Mouse (Mus musculus): ENCODE measurements around the gene Mobp.

Mobp gene

GRCm38 (mm10) chr9:120134529-120135160 is 14.9 kb upstream of the Mobp start:
- no peak for DNase-seq (ENCODE audit: low spot score in 2 of 2)

DNA sequence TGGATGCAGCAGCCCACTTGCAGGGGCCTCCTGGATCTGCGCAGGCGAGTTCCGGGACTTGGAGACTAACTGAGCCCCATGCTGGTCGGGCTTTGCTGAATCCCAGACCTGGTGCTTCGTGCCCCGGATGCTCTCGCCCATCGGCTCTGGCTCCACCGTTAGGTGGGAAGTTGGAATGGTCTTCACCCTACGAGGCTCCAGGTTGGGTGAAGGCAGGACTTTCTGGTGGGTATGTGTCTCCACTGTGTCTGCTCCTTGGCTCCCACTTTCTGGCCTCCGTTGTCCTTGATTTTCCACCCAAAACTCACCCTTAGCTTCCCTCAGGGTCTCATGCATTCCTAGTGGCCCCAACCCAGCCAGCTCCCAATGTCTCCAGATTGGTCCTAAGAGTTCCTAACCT is 14.1 kb upstream of the Mobp start:
- DNase-seq (ENCODE audit: low spot score in 2 of 2) = no peak

DNA sequence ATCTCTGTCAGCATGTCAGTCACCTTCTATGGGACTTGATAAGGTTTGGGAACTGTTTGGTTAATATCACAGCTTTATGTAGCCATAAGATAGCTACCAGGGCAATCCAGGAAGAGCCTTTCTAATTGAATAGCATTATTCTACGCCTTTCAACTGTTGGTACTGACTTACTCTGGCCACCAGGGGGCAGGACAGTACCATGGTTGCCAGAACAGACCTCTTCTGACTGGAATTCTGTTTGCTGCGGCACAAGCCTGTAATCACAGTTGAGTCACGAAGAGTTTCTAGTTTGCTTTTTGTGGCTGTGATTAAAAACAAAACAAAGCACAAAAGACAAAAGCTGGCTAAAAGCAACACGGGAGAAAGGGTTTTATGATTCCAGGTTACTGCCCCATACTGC is 8.9 kb upstream of the Mobp start:
- peak; percentile 62 to 86 for DNase-seq (ENCODE audit: low spot score in 2 of 2)

DNA sequence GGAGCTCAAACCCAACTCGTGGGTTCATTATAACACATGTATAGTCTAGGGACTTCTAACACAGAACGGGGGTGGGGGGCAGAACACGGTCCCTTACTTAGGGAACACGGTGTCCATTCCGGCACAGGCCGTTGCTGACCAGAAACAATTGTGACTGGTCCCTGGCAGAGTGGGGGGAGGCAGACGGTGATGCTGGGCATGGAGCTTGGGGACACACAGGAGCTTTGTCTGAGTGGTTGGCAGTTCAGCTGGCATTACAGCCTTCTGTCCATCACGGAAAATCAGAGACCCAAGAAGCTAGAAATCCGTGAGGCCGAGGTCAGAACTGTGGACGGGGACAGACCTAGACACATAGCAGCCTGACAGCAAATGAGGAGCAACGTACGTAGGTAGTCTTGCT is 5.0 kb upstream of the Mobp start:
- no peak for DNase-seq (ENCODE audit: low spot score in 2 of 2)

GRCm38 (mm10) chr9:120151152-120151551 is 1.6 kb downstream of the Mobp start:
- no peak for DNase-seq (ENCODE audit: low spot score in 2 of 2)

- DNase-seq (ENCODE audit: low spot score in 2 of 2) = no peak
Observed at GRCm38 (mm10) chr9:120151906-120152399, 2.4 kb downstream of the Mobp start.

DNA sequence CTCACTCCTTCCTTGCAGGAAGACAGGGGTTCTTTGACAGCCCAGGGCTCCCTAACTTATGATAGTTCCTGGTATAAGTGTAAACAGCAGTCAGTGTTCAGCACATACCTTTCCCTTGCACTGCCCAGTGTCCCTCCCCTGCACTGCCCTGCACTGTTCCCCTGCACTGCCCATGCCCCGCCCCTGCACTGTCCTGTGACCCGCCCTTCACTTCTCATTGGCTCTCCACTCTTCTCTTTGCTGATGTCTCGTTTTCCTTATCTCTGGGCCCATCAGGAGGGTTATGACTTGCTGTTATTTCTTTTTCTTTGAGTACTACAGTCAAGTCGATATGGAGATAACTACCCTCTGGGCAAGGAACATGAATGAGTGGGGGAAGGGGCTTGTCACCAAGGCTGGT is 8.5 kb downstream of the Mobp start:
- no peak for DNase-seq (ENCODE audit: low spot score in 2 of 2)

- DNase-seq (ENCODE audit: low spot score in 2 of 2) = no peak
Observed at GRCm38 (mm10) chr9:120163862-120164261, 14.4 kb downstream of the Mobp start.

DNA sequence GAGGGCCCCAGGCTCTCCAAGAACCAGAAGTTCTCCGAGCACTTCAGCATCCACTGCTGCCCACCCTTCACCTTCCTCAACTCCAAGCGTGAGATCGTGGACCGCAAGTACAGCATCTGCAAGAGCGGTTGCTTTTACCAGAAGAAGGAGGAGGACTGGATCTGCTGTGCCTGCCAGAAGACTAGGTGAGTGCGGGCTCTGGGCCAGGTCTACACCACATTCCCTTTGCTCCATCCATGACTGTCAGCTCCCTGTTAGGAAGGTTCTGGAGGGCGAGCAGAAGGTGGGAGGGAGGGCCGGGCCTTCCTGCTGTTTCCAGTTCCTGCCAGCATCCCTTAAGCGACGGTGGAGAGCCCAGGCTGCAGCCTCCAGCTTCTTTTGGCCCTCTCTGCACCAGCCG is 18.3 kb downstream of the Mobp start:
- no peak for DNase-seq (ENCODE audit: low spot score in 2 of 2)

GRCm38 (mm10) chr9:120171295-120171694 is 21.8 kb downstream of the Mobp start:
- DNase-seq (ENCODE audit: low spot score in 2 of 2) = peak; percentile 55 to 82

- no peak for DNase-seq (ENCODE audit: low spot score in 2 of 2)
Observed at GRCm38 (mm10) chr9:120174436-120175137, 25.1 kb downstream of the Mobp start.

DNA sequence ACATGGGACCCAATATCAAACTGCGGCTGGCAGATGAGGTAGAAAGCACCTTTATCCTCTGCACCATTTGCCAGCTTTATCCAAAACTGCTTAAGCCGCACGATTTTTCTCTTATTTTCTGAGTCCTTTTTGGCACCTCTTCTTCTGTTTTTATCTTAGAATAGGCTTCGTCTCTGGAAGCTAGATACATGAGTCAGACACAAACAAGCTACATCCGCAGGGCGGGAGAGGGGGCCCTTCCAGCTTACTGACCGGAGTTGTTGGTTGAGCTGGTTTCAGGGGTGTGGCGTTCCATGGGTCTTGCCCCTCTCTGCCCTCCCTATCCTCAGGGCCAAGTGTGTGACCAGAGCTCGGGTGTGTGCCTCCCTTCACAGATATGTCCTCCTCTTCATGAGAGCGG is 29.3 kb downstream of the Mobp start:
- no peak for DNase-seq (ENCODE audit: low spot score in 2 of 2)

DNA sequence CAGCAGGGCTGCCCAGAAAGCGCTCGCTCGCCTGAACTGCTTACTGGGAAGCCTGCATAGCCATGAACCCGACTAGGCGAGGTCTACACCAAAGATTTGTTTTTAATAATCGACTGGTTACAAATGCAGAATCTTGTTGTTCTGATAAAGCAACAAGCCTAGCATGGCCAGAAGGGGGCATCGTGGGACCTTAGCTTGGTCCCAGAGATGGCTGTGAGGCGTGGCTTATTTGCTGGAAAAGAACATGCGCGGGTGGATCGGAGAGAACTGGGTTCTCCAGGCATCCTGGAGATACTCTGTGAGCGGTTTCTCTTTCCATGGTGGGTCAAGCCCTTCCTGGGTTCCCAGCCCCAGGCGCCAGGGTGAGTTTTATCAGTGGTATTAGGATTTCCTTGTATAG is 35.0 kb downstream of the Mobp start:
- no peak for DNase-seq (ENCODE audit: low spot score in 2 of 2)

GRCm38 (mm10) chr9:120186856-120187255 is 37.3 kb downstream of the Mobp start:
- no peak for DNase-seq (ENCODE audit: low spot score in 2 of 2)

DNA sequence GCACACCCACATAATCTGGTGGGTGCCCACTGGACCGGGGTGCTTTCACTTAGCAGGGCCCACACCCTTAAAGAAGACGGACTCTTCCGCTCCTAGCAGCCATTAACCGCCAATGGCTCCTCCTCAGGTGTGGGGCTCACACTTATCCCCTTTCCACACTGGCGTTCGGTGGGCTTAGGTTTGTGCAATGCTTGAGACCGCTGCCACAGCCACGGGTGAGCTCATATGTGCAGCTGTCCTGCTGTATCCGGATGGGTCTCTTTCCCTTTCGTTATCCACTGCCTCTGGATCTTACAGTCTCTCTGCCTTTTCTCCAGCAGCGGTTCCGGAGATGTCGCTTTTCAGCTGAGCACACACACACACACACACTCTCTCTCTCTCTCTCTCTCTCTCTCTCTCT is 41.4 kb downstream of the Mobp start:
- no peak for DNase-seq (ENCODE audit: low spot score in 2 of 2)

GRCm38 (mm10) chr9:120191362-120192098 is 42.0 kb downstream of the Mobp start:
- peak; percentile 51 to 87 for DNase-seq (ENCODE audit: low spot score in 2 of 2)

- DNase-seq (ENCODE audit: low spot score in 2 of 2) = no peak
Observed at GRCm38 (mm10) chr9:120192742-120193141, 43.2 kb downstream of the Mobp start.

DNA sequence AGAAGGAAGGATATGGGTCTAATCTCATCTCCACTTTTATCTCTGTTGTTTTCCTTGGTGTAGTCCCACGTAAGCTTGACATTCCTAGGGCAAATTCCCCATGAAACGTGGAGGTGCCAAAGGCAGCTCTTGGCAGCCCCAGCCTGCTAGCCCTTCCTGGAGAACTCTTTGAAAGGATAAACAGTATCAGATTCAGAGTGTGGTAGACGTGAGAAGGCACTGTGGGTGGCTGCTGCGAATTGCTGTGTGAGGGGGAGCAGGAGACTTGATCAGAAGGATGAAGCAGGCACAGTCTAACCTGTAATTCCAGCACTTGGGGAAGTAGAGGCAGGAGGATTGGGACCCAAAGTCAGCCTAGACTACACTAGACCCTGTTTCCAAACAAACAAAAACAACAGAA is 51.4 kb downstream of the Mobp start:
- DNase-seq (ENCODE audit: low spot score in 2 of 2) = no peak

- no peak for DNase-seq (ENCODE audit: low spot score in 2 of 2)
Observed at GRCm38 (mm10) chr9:120201743-120202142, 52.2 kb downstream of the Mobp start.

DNA sequence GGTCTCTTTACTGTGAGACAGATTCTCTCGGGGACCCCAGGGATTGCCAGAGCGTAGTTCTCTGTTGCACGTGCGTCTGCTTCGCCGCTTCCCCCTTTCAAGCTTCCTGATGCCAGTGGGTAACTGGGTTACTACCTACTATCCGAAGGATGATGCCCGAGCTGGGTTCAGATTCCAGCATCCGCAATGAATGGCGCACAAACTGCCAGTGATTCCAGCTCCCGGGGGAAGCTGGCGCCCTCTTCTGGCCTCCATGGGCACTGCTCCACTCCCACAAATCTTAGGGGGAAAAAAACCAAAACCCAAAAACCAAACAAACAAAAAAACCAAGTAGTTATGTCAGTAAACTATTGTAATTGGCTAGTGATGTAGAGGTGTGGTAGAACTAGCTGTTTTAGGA is 53.2 kb downstream of the Mobp start:
- no peak for DNase-seq (ENCODE audit: low spot score in 2 of 2)

DNA sequence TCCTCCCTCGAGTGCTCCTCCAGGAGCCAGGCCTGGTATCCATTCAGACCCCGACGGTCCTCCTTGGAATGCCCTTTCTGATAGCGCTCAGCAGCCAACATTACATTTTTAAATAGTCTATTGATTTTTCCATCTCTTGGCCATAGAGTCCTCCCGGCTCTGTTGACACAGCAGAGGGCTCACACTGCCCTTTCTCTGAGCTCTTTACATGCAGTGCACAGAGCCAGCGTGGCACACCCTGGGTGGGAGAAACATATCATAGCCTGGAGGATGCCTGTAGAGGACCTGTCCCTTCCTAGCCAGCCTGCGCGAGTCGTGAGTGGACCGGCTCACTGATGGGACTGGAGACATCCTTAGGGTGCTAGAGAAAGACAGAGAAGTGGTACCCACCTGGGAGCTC is 54.4 kb downstream of the Mobp start:
- no peak for DNase-seq (ENCODE audit: low spot score in 2 of 2)

DNA sequence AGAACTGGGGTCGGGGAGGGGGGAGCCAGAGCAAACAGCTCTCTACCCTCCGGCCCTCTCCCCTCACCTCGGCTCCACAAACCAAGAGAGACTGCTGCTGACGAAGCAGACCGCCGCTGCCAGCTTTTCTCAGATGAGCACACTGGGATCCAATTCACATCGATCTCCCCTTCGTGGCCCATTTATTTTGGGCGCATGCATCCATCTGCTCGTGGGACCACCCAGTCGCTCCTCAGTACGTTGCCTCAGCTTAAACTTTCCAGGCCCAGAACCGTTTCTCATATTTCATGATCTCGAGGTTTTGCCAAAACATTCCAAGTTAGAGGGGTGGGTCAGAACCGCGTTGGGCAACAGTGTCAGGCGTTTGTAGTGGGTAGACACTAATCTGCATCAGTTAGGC is 57.4 kb downstream of the Mobp start:
- DNase-seq (ENCODE audit: low spot score in 2 of 2) = no peak

DNA sequence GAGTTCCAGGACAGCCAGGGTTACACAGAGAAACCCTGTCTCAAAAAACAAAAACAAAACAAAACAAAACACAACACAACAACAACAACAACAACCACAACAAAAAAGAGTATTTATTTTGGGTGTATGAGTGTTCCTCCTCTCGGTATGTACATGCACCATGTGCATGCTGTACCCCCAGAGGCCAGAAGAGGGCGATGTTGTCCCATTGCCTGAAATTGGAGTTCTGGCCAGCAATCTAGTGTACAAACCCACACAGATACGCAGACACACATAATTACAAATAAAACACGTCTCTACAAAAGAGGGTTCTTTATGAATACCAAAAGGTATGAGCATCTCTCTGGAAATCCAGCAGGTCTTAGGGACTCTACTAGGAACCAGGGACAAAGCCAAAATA is 60.6 kb downstream of the Mobp start:
- no peak for DNase-seq (ENCODE audit: low spot score in 2 of 2)
